Mouse (Mus musculus) kidney, postnatal 0 days (tissue): Measurements from ENCODE around the gene Lars2. TPM values are rescaled to one million over a fixed set of nuclear protein-coding genes. Genes with fewer than 3 reads are reported as not detected.
"Not testable (repeated sequence)": the region's sequence is repeated elsewhere in the genome, so short reads cannot be mapped to it uniquely, and the experiment has no call there.

Source experiments
- ATAC-seq: fragments of 200-750 bp; cut with Nextera tagmentation; replicated peaks from 2 replicates; pipeline ENCODE4 v1.8.0; 2017; ENCODE audit warnings: low read depth, moderate number of reproducible peaks, moderate TSS enrichment, moderate library complexity; ENCODE audit not compliant: low FRiP score
- DNase-seq: peaks from one replicate; pipeline ENCODE4 v3.0.0-alpha.2; 2016; ENCODE audit warnings: low spot score
- H3K27ac ChIP-seq: fragments of 300-500 bp; sonication (generic); 2 replicates; pipeline ENCODE4 v1.5.1; 2014; ENCODE audit warnings: mild to moderate bottlenecking
- H3K27me3 ChIP-seq: fragments of 300-500 bp; sonication (generic); 2 replicates; pipeline ENCODE4 v1.6.1; 2014; ENCODE audit warnings: low read length, mixed read lengths; ENCODE audit not compliant: insufficient read depth
- H3K36me3 ChIP-seq: fragments of 300-500 bp; sonication (generic); 2 replicates; pipeline ENCODE4 v1.6.1; 2014; ENCODE audit warnings: low read length, mixed read lengths; ENCODE audit not compliant: insufficient read depth
- H3K4me1 ChIP-seq: fragments of 300-500 bp; sonication (generic); replicated peaks from 2 replicates; pipeline ENCODE4 v1.6.1; 2014; ENCODE audit warnings: antibody characterized with exemption, low read length, mixed read lengths; ENCODE audit not compliant: insufficient read depth
- H3K4me2 ChIP-seq: fragments of 300-500 bp; sonication (generic); 2 replicates; pipeline ENCODE4 v1.6.1; 2014; ENCODE audit warnings: mild to moderate bottlenecking, low read length, moderate library complexity, mixed read lengths
- H3K4me3 ChIP-seq: fragments of 300-500 bp; sonication (generic); replicated peaks from 2 replicates; pipeline ENCODE4 v1.5.1; 2014; ENCODE audit warnings: low read depth, low read length
- H3K9ac ChIP-seq: fragments of 300-500 bp; sonication (generic); 2 replicates; pipeline ENCODE4 v1.6.1; 2014; ENCODE audit warnings: low read depth, low read length
- H3K9me3 ChIP-seq: fragments of 300-500 bp; sonication (generic); replicated peaks from 2 replicates; pipeline ENCODE4 v1.6.1; 2016; ENCODE audit warnings: low read length, inconsistent platforms, mixed read lengths
- CTCF ChIP-seq: IDR thresholded peaks from 2 replicates; pipeline ENCODE4 v1.5.1; 2016; ENCODE audit warnings: antibody characterized with exemption, low read depth, mild to moderate bottlenecking, moderate library complexity
- WGBS: fragments of 180-500 bp; shearing (Covaris S2); extraction: QIAGEN DNeasy Blood & Tissue Kit; methylation state at CpG from one replicate; pipeline ENCODE4 v1.1.7; 2014; 5-methylcytosine and 5-hydroxymethylcytosine counted together
- polyA plus RNA-seq: library from polyadenylated mRNA; unstranded; fragments of >200 nt; fragmentation: Nextera tagmentation; extraction: Ambion mirVana; gene quantifications from 2 replicates; pipeline ENCODE4 v1.2.1, GENCODE M21; 2015

Gene Lars2
- polyA plus RNA-seq, 1 experiment from 2014 or later: 1,696 TPM

DNA sequence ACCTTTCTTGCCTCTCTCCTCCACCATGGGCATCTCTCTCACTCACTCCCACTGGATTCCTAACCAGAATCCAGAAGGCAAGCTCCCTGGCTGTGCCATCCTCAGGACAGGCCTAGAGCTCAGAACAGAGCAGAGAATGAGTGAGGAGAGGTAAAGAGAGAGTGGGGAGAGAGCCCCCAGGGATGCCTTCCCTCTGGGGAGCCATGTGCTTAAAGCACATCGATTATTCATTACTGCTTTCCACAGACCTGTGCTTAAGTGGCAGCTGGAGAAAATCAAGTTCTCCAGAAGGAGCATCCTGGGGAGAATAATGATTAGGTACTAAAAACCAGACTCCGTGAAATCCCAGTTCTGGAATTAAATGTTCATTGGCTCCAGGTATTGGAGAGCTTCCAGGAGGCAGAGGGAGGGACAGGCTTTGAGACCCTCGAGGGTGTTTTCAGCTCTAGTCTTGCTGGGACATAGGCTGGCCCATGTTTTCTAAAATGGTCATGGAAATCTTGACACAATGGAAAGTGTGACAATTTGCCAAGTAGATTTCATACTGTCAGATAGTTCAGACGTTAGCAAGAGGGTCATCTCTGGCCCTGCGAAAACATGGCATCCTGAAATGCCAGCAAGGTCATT is 31.6 kb upstream of the Lars2 start:
- H3K4me3 ChIP-seq: no peak overlapping the region
- WGBS: 41% methylated on average over 5 of the region's 5 CpGs
- no peak overlapping the region for H3K4me2 ChIP-seq
- H3K27me3 ChIP-seq: no peaks in the 10 kb centered on the region
- H3K9ac ChIP-seq: no peak overlapping the region
- H3K9me3 ChIP-seq: no peaks in the 10 kb centered on the region
- ATAC-seq (no peak), DNase-seq (no peak)
- H3K4me1 ChIP-seq: no peaks in the 10 kb centered on the region
- H3K27ac ChIP-seq: no peak overlapping the region
- no peaks in the 10 kb centered on the region for H3K36me3 ChIP-seq
- TF ChIP-seq CTCF: no peak

DNA sequence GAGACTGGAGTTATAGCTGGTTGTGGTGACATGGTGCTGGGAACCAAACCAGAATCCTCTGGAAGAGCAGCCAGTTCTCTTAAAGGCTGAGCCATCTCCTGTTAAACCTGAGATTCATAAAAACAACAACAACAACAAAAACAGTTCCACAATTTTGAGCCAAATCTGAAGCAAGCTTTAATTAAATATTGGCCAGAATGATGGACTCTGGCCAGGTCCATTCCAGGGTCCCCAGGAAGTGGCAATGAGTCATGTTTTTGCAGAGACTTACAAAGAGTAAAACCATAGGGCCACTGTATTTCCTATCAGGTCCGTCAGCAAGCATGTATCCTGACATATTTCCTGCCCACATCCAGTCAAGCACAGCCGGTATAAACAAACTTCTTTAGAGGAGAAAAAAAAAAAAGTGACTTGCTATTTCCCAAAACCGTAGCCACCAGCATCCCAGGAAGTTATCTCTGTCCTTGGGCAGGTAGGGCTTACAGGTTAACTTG is 27.0 kb upstream of the Lars2 start:
- ATAC-seq: no peak
- Histone ChIP-seq H3K9ac (no peak overlapping the region), H3K4me3 (no peak overlapping the region), H3K4me2 (no peak overlapping the region), H3K36me3 (no peaks in the 10 kb centered on the region), H3K27ac (no peak overlapping the region), H3K27me3 (no peaks in the 10 kb centered on the region), H3K4me1 (no peaks in the 10 kb centered on the region), H3K9me3 (no peaks in the 10 kb centered on the region)
- 45% methylated on average over 3 of the region's 3 CpGs for WGBS
- TF ChIP-seq CTCF: no peak
- no peak for DNase-seq

DNA sequence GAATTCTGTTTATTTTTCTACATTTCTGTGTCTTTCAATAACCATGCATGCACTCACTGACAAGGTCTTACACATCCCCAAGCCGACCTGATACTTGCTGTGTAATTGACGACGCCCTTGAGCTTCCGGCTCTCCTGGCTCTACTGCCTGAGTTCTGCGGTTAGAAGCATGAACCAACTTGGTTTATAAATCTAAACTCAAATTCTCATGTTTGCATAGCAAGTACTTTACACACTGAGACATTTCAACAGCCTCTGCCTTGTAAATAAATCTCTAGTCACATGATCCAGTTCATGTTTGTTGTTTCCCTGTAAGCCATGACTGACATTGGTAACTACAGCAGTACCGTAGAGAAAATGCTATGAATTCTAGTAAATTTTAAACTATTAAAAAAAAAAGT is 25.5 kb upstream of the Lars2 start:
- 63% methylated on average over 6 of the region's 6 CpGs for WGBS
- no peaks in the 10 kb centered on the region for H3K36me3 ChIP-seq
- H3K27ac ChIP-seq: no peak overlapping the region
- H3K9me3 ChIP-seq: no peaks in the 10 kb centered on the region
- no peaks in the 10 kb centered on the region for H3K27me3 ChIP-seq
- ATAC-seq (no peak), DNase-seq (peak; percentile 25)
- no peak overlapping the region for H3K4me2 ChIP-seq
- no peak overlapping the region for H3K4me3 ChIP-seq
- no peak for TF ChIP-seq CTCF
- no peak overlapping the region for H3K9ac ChIP-seq
- H3K4me1 ChIP-seq: no peaks in the 10 kb centered on the region

DNA sequence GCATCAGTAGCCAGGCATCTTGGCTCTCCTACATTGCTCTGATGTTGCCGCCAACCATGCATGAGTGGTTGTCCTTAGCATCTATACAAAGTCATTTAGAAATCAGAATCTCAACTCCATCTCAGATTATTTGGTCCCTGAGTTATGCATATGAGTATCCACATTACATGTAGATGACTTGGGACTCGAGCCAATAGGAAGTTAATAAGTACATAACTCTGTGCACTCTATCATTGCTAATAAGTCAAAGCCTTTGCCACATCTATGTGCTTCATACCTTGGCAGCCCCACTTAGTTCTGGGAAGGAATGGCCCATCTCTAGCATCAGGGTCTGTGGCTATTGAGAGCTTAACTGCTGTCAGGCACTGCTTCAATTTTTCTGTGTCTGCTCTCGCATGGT is 23.7 kb upstream of the Lars2 start:
- Histone ChIP-seq H3K9ac (no peak overlapping the region), H3K4me1 (no peaks in the 10 kb centered on the region), H3K9me3 (no peaks in the 10 kb centered on the region), H3K36me3 (no peaks in the 10 kb centered on the region), H3K4me3 (no peak overlapping the region), H3K4me2 (no peak overlapping the region), H3K27ac (no peak overlapping the region), H3K27me3 (no peaks in the 10 kb centered on the region)
- ATAC-seq (no peak), DNase-seq (peak; percentile 21)
- WGBS: 69% methylated on average over 3 of the region's 3 CpGs
- no peak for TF ChIP-seq CTCF

DNA sequence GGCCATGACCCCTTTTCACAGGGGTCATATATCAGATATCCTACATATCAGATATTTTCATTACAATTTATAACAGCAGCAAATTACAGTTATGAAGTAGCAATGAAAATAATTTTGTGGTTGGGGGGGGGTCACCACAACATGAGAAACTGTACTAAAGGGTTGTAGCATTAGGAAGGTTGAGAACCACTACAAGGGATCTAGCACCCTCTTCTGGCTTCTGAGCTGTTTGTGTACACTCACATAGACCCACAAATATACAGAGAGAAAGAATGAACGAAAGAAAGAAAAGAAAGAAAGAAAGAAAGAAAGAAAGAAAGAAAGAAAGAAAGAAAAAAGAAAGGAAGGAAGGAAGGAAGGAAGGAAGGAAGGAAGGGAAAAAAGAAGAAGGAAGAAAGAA is 17.4 kb upstream of the Lars2 start:
- not testable (repeated sequence) for H3K4me3 ChIP-seq, DNase-seq, H3K4me1 ChIP-seq, H3K9me3 ChIP-seq, H3K36me3 ChIP-seq, ATAC-seq, H3K9ac ChIP-seq, H3K4me2 ChIP-seq, H3K27ac ChIP-seq, H3K27me3 ChIP-seq
- WGBS: 93% methylated on average over 1 of the region's 1 CpGs

DNA sequence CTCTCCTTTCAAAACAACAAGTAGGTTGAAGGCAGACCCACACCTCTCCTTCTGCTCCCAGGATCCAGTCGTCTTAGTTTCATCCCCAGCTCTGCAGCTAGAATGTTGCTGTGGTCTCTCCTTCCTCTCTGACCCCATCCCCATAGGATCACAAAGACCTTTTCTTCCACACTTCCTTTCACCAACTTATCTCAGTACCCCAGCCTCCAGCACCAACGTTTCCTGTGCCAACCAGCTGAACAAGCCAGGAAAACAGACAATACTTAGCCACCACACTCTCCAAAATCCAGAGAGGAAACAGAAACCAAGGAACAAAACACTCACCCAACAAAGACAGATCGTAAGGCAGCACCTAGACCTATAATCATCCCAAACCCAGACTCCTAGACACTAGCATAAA is 6.7 kb upstream of the Lars2 start:
- Histone ChIP-seq H3K4me2 (no peak overlapping the region), H3K9ac (no peak overlapping the region), H3K9me3 (no peaks in the 10 kb centered on the region), H3K4me3 (no peak overlapping the region), H3K36me3 (no peaks in the 10 kb centered on the region), H3K27me3 (no peaks in the 10 kb centered on the region), H3K4me1 (no peaks in the 10 kb centered on the region), H3K27ac (no peak overlapping the region)
- DNase-seq (no peak), ATAC-seq (no peak)
- no peak for TF ChIP-seq CTCF
- 64% methylated on average over 3 of the region's 3 CpGs for WGBS

- Histone ChIP-seq H3K4me1 (peaks cover 3% of the 10 kb centered on the region; the same call in 1 of the 2 replicates), H3K9me3 (no peaks in the 10 kb centered on the region), H3K9ac (no peak overlapping the region), H3K27ac (no peak overlapping the region), H3K4me3 (no peak overlapping the region), H3K4me2 (no peak overlapping the region), H3K36me3 (no peaks in the 10 kb centered on the region), H3K27me3 (no peaks in the 10 kb centered on the region)
- ATAC-seq: no peak
- DNase-seq: no peak
- WGBS: 63% methylated on average over 1 of the region's 1 CpGs
- no peak for TF ChIP-seq CTCF
These were observed 1.4 kb upstream of the Lars2 start for GRCm38 (mm10) chr9:123365353-123365752.
